Mouse (Mus musculus) myocyte (in vitro differentiated cells): ENCODE measurements at regions not wholly inside any gene's neighbourhood (a gene's known extent, or its start where the extent isn't known, plus 50 kb on each side); places are given as distances from the start of the nearest gene placed in this dataset.
A peak's percentile ranks its signal among the peaks of the same experiment; 100 is the strongest.

ENCODE experiments used
- H3K27me3 ChIP-seq: one replicate; pipeline ENCODE4 v1.6.1; 2011; ENCODE audit not compliant: control insufficient read depth, insufficient read depth, insufficient read length
- H3K36me3 ChIP-seq: one replicate; pipeline ENCODE4 v1.6.1; 2011; ENCODE audit not compliant: control insufficient read depth, insufficient read depth
- H3K4me2 ChIP-seq: one replicate; pipeline ENCODE4 v1.6.1; 2011; ENCODE audit warnings: low read depth, control low read depth
- H3K4me3 ChIP-seq: one replicate; pipeline ENCODE4 v1.5.1; 2011; ENCODE audit warnings: mild to moderate bottlenecking, control low read depth, moderate library complexity
- H3K79me2 ChIP-seq: one replicate; pipeline ENCODE4 v1.6.1; 2011; ENCODE audit not compliant: control insufficient read depth, insufficient read depth
- H3ac ChIP-seq: one replicate; pipeline ENCODE4 v1.6.1; 2011; ENCODE audit not compliant: control insufficient read depth, insufficient read length
- CEBPB ChIP-seq: IDR thresholded peaks from 2 replicates; pipeline ENCODE4 v1.6.1; 2011; ENCODE audit warnings: mild to moderate bottlenecking, moderate library complexity; ENCODE audit not compliant: poor library complexity, insufficient read depth, severe bottlenecking
- E2F4 ChIP-seq: IDR thresholded peaks from one replicate; pipeline ENCODE4 v1.6.1; 2011; ENCODE audit warnings: mild to moderate bottlenecking, control low read depth, moderate library complexity; ENCODE audit not compliant: insufficient read depth
- MAX ChIP-seq: IDR thresholded peaks from one replicate; pipeline ENCODE4 v1.6.1; 2011; ENCODE audit warnings: low read depth, mild to moderate bottlenecking, control low read depth
- MYOD1 ChIP-seq, 3 experiments: IDR thresholded peaks; one replicate each; pipeline ENCODE4 v1.6.1; 2011; ENCODE audit warnings: control low read depth in 2 of 3, low read depth in 2 of 3, mild to moderate bottlenecking in 2 of 3, moderate library complexity in 1 of 3; ENCODE audit not compliant: insufficient read length in 2 of 3, control insufficient read depth in 1 of 3
- MYOG ChIP-seq, 3 experiments: IDR thresholded peaks; one replicate each; pipeline ENCODE4 v1.6.1; 2011; ENCODE audit warnings: control low read depth in 2 of 3, low read depth in 2 of 3, mild to moderate bottlenecking in 2 of 3; ENCODE audit not compliant: insufficient read length in 2 of 3, control insufficient read depth in 1 of 3, insufficient read depth in 1 of 3
- POLR2A ChIP-seq: IDR thresholded peaks from one replicate; pipeline ENCODE4 v1.6.1; 2011; ENCODE audit warnings: low read depth, mild to moderate bottlenecking, control low read depth, moderate library complexity; ENCODE audit not compliant: insufficient read length
- POLR2AphosphoS2 ChIP-seq: IDR thresholded peaks from one replicate; pipeline ENCODE4 v1.6.1; 2011; ENCODE audit warnings: low read depth, control low read depth; ENCODE audit not compliant: insufficient read length
- REST ChIP-seq: IDR thresholded peaks from one replicate; pipeline ENCODE4 v1.6.1; 2011; ENCODE audit warnings: mild to moderate bottlenecking, control low read depth, moderate library complexity; ENCODE audit not compliant: insufficient read depth, insufficient read length
- SRF ChIP-seq: IDR thresholded peaks from one replicate; pipeline ENCODE4 v1.6.1; 2011; ENCODE audit warnings: low read depth; ENCODE audit not compliant: control insufficient read depth, insufficient read length
- TCF12 ChIP-seq: IDR thresholded peaks from one replicate; pipeline ENCODE4 v1.6.1; 2011; ENCODE audit warnings: mild to moderate bottlenecking, control low read depth; ENCODE audit not compliant: poor library complexity, insufficient read depth, severe bottlenecking
- TCF3 ChIP-seq: IDR thresholded peaks from one replicate; pipeline ENCODE4 v1.6.1; 2011; ENCODE audit warnings: low read depth, control low read depth; ENCODE audit not compliant: insufficient read length
- USF1 ChIP-seq: IDR thresholded peaks from one replicate; pipeline ENCODE4 v1.6.1; 2011; ENCODE audit warnings: low read depth, mild to moderate bottlenecking, control low read depth, moderate library complexity

GRCm38 (mm10) chr2:74032177-74033021 lies 121.3 kb upstream of the Atp5g3 start:
- H3K36me3 ChIP-seq: no peaks in the 10 kb centered on the region
- H3K79me2 ChIP-seq: no peaks in the 10 kb centered on the region
- peaks cover 33% of the 10 kb centered on the region for H3K27me3 ChIP-seq
- no peak overlapping the region for H3K4me3 ChIP-seq
- no peak overlapping the region for H3K4me2 ChIP-seq
- TF ChIP-seq POLR2A (no peak), MAX (no peak), POLR2AphosphoS2 (no peak), TCF12 (no peak)
- H3ac ChIP-seq: no peak overlapping the region

GRCm38 (mm10) chr2:74029938-74030337 lies 118.8 kb upstream of the Atp5g3 start:
- Histone ChIP-seq H3K27me3 (peaks cover 29% of the 10 kb centered on the region), H3ac (no peak overlapping the region), H3K4me3 (no peak overlapping the region), H3K79me2 (no peaks in the 10 kb centered on the region), H3K36me3 (no peaks in the 10 kb centered on the region), H3K4me2 (no peak overlapping the region)
- TF ChIP-seq E2F4: no peak
- TF ChIP-seq SRF: no peak

GRCm38 (mm10) chr2:74027404-74028104 lies 116.4 kb upstream of the Atp5g3 start:
- TF ChIP-seq MYOG (IDR thresholded peaks at IDR 0.05; ENCODE audit: control insufficient read depth in 1 of 3, insufficient read depth in 1 of 3, insufficient read length in 2 of 3, low read depth in 2 of 3) (no peak), REST (no peak), POLR2A (no peak), CEBPB (no peak), E2F4 (no peak), TCF12 (no peak), MYOD1 (IDR thresholded peaks at IDR 0.05; ENCODE audit: control insufficient read depth in 1 of 3, insufficient read length in 2 of 3, low read depth in 2 of 3) (no peak), SRF (no peak), USF1 (no peak), TCF3 (no peak), MAX (no peak), POLR2AphosphoS2 (no peak)
- H3K4me3 ChIP-seq: no peak overlapping the region

GRCm38 (mm10) chr2:74015146-74015545 lies 104.0 kb upstream of the Atp5g3 start:
- no peak overlapping the region for H3ac ChIP-seq
- no peaks in the 10 kb centered on the region for H3K79me2 ChIP-seq
- H3K4me3 ChIP-seq: no peak overlapping the region
- H3K4me2 ChIP-seq: no peak overlapping the region
- H3K27me3 ChIP-seq: peaks cover 20% of the 10 kb centered on the region
- TF ChIP-seq TCF12 (no peak), E2F4 (no peak), MYOD1 (IDR thresholded peaks at IDR 0.05; ENCODE audit: control insufficient read depth in 1 of 3, insufficient read length in 2 of 3, low read depth in 2 of 3) (no peak), TCF3 (no peak), USF1 (no peak), CEBPB (no peak), REST (no peak), POLR2AphosphoS2 (no peak), POLR2A (no peak), MYOG (IDR thresholded peaks at IDR 0.05; ENCODE audit: control insufficient read depth in 1 of 3, insufficient read depth in 1 of 3, insufficient read length in 2 of 3, low read depth in 2 of 3) (no peak)
- no peaks in the 10 kb centered on the region for H3K36me3 ChIP-seq

More at GRCm38 (mm10) chr2:74027404-74028104, 116.4 kb upstream of the Atp5g3 start:
- no peak overlapping the region for H3ac ChIP-seq
- peak overlapping the region; percentile 21 for H3K4me2 ChIP-seq
- H3K79me2 ChIP-seq: no peaks in the 10 kb centered on the region
- no peaks in the 10 kb centered on the region for H3K36me3 ChIP-seq
- peaks cover 43% of the 10 kb centered on the region for H3K27me3 ChIP-seq

GRCm38 (mm10) chr2:74014201-74014600 lies 103.1 kb upstream of the Atp5g3 start:
- TF ChIP-seq E2F4: no peak
- Histone ChIP-seq H3K79me2 (no peaks in the 10 kb centered on the region), H3K4me2 (no peak overlapping the region), H3K4me3 (no peak overlapping the region), H3K27me3 (peaks cover 12% of the 10 kb centered on the region), H3K36me3 (no peaks in the 10 kb centered on the region), H3ac (no peak overlapping the region)
